Mouse (Mus musculus) testis, postnatal 14 days (tissue): Measurements from ENCODE around the gene Prrc2b.

Experiments used
- DNase-seq: peaks from one replicate; pipeline ENCODE4 v3.0.0; 2021; ENCODE audit warnings: low spot score

The Prrc2b gene

DNA sequence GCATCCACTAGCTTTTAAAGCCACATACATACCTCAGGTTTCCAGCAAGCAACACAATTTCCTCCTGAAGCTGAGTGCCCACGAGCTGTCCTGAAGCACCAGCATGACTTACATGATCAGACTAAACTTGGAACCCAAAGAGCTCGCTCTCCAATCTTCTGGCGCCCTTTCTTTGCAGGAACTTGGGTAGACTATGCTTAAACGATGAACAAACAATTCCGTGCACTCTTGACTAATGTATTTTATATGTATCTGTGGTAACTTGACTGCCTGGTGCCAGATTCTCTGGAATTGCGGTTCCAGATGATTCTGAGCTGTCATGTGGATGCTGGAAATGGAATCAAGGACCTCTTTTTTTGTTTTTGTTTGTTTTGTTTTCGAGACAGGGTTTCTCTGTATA lies 84.6 kb downstream of the Prrc2b start:
- no peak for DNase-seq

DNA sequence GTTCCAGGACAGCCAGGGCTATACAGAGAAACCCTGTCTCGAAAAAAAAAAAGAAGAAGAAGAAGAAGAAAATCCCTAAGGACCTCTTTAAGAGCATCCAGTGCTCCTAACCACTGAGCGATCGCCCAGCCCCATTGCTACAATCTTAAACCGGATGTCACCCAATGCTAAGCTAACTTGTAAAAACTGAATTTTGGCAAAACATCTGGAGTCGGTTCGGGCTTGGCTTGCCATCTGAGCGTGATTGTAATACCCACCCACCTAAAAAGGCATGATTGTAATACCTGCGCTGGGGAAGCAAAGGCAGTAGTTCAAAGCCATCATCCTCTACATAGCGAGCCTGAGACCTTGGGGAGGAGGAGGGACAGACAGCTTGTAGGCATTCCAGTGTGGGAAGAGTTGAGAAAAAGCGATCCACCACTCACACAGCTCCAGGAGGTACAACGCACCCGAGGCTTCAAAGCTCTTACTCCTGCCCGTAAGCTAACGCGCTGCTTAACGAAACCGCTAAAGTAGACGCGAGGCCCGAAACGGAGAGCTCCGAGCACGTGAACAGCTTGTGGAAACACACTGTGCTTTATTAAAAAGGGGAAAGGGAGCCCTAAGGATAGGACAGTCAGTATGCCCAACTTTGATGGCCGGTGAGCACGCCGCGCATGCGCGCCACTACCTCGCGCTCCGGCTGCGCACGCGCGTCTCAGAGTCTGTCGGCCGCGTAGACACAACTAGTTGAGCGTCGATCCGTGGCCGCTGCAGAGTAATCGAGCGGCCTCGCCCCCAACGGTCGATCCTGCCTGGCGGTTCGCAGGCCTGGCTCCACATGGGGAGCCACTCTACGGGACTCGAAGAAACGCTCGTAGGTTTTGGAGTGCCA lies 85.2 kb downstream of the Prrc2b start, which contains the start of gene Pomt1:
Gene Pomt1 (plus strand): TSS at position 705 of the 874 bp plus-strand sequence.
- DNase-seq: peak; percentile 92

DNA sequence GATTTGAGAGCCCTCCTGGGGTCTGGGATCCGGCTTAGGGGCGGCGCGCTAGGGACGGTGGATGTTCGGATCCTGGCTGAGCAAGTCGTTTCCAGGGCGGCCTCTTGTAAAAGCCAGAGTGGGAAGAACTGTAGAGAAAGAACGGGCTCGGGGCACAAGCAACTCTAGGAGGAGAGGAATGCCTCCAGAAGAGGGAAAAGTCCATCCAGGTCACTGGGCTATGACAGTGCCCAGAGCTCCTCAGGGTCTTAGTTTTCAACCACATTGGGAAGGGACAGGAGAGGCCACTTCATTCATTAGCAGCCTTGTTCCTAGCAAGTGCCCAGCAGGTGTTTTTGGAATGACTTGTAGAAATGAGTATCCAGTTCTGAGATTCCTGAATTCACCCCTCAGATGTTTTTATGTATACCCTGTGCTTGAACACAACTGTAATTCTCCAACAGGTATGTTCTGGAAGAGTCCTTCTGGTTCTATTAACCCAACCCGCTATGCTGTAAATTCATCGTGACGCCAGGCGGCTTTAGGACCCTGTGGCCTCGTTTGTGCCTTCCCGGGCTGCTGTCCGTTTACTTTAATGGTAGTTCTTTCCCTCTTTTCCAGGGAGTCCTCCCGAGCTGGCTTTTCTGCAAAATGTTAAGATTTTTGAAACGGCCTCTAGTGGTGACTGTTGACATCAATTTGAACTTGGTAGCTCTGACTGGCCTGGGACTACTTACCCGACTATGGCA lies 86.0 kb downstream of the Prrc2b start:
- peak; percentile 57 for DNase-seq

DNA sequence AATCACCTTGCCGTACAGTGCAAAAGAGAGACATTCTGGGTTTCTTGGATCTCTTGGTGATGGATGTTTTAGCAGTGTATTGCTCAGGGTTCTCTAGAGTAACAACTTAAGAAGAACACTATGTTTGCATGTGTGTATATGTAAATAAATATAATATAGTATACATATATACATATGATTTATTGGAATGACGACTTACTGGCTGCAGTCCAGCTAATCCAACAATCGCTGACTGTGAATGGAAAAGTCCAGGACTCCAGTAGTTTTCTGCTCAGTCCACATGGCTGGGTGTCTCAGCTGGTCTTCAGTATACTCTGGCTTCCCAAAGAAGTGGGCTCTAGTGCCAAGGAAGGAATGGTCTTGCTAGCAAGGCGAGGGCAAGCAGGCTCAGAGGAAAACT lies 86.7 kb downstream of the Prrc2b start:
- no peak for DNase-seq

DNA sequence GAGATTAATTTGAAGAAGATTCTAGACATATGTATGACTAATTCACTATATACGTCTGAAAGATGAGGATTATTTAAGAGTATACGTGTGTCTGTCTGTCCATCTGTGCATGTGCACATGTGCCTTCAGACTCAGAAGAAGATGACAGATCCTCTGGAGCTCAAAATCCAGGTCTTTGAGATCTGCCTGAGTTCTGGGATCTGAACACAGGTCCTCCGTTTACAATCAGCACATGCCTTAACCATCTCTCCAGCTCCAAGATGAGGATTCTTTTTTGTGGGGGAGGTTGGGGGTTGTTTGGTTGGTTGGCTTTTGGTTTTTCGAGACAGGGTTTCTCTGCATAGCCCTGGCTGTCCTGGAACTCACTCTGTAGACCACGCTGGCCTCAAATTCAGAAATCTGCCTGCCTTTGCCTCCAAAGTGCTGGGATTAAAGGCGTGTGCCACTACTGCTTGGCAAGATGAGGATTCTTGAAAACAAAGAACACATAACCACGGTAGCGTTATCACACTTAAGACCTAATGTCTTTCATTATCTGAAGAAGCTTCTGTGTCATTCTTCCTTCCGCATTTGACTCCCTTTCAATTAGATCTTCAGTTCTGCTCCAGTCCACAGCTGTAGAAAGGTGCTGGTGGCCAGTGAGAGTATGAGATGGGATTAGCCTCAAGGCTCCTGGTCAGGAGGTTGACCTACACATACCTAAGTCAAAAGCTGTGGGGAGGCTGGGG lies 88.0 kb downstream of the Prrc2b start:
- no peak for DNase-seq

DNA sequence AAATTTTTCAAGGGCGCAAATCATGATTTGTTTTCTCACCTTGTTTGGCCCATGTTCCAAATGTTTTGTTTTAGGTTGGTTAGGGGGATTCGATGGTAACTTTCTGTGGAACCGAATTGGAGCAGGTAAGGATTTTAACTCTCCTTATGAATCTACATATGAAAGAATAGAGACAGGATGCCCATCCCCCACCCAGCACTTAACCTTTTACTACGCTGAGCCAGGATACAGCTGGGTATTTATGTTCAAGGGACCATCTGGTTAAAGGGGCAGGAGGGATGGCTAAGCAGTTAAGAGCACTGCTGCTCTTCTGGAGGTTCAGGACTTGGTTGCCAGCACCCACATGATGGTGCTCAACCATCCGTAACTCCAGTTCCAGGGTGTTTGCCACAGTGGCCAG lies 89.7 kb downstream of the Prrc2b start:
- no peak for DNase-seq

DNA sequence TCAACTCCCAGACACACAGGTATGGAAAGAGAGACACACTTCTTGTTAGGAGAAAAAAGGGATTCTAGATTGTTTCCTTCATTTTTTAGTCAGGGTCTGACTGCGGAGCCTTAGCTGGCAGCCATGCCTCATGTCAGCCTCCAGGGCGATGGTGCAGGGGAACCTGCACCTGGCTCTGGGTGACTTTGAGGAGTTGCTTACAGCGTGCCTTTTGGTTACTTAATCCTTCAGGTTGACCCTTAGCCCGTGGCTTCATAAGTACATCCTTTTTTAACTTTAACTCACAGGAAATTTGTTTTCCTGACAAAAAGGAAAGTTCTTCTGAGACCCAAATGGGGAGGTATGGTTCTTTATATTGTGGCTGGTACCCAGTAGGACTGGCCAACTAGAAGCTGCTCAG lies 92.1 kb downstream of the Prrc2b start:
- DNase-seq: no peak

DNA sequence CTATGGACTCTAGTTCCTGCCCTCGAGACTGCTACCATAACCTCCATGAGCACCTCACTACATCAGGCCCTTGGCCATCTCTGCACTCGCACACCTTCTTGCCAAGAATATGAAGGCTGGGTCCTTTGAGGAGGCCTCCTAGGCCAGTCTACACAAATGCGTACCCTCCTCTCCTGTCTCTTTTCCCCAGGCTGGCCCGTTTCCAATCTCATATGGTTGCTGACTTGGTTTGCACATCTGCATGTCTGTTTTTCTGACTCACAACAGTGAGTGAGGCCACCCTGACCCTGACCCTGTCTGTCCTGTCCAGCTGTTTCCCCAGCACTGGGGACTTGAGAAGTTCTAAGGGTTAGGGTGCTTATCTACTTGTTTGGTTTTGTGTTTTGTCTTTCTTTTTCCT lies 95.9 kb downstream of the Prrc2b start:
- no peak for DNase-seq

DNA sequence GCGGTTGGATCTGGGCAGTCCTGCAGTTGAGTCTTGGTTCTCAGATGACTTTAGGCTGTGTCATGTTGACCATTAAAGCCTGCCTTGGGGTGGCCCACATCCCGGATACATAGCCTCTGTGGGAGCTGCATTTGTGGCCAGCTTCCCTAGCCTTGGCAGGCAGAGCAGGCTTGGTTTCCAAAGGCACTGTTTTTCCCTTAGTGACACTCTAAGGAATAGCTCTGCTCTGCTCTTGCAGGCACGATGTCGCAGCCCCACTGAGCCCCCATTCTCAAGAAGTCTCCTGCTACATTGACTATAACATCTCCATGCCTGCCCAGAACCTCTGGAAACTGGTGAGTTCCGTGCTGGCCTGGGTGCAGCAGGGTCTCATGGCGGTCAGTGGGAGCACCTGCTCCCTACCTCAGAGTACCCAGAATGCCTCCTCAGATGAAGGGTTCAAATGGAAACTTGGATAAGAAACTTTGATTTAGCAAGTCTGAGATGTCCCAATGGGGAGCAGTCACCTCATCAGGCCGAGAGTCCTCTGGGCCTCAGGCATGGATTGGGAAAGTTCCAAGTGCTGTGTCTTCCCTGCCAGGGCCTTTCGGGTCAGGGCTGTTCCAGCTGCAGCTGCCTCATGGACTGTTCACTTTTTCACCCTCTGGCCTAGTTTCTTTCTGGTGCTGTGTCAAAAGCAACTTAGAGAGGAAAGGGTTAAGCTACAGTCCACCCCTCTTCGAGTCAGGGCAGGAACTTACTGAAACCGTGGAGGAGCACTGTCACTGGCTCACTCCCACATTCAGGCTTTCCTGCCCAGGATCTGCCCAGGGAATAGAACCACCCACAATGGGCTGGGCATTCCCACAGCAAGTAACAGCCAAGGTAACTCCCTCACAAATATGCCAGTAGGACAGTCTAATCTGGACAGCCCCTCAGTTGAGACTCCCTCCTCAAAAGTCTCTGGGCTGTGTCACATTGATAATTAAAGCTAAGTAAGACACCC lies 97.8 kb downstream of the Prrc2b start:
- peak; percentile 55 for DNase-seq

DNA sequence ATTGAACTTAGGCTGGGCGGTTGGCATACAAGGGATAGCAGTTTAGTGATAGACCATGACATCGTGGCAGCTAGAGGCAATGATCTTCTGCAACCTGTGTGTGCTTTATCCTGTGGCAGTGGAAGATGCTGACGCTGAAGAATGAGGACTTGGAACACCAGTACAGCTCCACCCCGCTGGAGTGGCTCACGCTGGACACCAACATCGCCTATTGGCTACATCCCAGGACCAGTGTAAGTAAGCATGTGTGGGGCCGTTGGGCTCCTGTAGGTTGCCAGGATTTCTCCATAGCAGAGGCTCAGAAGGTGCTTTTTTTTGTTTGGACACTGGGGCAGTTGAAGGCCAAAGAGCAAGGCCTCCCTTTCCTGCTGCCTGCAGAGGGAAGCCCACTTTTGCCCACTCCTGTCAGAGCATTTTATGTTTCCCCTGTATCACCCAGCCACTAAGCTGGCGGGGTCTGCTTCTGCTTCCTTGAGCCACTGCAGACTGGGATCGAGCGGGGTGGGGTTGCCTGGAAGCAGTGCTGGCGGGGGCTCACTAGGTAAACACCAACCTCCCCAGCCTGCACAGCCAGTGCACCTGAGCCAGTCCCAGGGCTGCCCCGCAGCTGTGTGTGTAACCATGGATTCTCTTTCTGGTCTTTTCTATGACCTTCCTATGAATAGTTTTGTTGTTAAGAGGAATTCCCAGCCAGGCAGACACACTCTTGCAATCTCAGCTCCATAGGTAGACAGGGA lies 101.1 kb downstream of the Prrc2b start:
- DNase-seq: peak; percentile 60

DNA sequence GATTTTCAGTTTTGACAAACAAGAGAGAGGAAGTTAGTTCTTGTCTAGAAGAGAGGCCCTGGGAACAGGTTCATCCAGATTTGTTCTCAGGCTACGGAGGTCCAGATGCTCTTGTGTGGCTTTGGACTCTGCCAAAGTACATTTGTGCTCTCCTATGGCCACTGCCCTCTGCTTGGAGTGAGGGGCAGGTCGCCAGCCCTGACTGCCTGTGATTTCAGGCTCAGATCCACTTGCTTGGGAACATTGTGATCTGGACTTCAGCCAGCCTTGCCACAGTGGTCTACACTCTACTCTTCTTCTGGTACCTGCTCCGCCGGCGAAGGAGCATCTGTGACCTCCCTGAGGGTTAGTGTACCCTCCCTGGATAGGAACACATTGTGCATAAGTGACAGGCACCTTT lies 101.8 kb downstream of the Prrc2b start:
- peak; percentile 78 for DNase-seq

DNA sequence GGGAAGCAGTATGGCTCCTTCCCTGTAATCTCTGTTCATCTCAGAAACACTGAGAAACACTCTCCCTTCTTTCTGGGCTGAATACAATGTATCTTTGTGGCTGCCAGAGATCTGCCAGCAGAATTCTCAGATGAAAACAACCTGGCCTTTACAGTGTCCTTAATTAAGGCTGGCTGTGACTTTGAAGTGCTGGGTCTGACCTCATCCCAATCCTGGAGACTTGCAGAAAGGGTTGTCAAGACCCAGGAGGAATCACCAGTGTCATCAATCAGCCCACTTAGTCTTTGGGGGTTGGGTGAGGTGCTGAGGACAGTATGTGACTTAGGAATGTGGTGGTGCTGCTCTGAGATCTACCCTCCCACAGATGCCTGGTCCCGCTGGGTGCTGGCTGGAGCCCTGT lies 102.5 kb downstream of the Prrc2b start:
- DNase-seq: peak; percentile 68

DNA sequence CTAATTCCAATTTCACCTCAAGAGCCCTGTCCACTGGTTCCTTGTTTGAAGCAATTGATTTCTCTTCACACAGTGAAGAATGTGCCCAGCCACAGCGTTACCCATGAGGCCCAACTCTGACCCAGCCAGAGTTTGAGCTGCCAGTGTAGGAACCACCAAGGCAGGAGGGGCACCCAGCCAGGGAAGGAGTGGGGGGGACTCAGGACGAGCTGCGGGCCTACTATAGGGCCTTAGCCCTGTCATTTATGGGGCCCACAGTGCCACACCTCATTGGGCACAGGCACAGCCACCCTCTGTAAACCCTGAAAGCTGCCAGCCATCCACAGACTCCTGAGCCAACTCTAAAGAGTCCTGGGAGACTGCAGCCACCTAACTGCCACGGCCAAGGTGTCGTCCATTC lies 103.7 kb downstream of the Prrc2b start:
- no peak for DNase-seq

DNA sequence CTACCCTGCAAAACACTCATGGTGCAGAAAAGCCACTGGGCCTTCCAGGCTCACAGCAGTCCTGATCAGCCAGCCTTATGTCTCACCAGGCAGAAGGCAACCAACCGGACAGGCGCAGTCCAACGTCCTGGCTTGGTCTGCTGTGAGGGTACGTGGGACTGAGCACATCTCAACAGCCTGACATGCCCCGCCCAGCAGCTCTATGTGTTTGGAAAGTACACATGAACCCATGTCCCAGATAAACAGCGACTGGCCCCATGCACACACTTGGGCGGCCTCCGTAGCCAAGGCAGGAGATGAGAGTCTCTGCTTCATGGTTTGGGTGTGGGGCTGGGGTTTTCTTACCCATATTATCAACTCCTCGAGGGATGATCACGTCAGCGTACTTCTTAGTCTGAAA lies 105.4 kb downstream of the Prrc2b start:
- DNase-seq: no peak

DNA sequence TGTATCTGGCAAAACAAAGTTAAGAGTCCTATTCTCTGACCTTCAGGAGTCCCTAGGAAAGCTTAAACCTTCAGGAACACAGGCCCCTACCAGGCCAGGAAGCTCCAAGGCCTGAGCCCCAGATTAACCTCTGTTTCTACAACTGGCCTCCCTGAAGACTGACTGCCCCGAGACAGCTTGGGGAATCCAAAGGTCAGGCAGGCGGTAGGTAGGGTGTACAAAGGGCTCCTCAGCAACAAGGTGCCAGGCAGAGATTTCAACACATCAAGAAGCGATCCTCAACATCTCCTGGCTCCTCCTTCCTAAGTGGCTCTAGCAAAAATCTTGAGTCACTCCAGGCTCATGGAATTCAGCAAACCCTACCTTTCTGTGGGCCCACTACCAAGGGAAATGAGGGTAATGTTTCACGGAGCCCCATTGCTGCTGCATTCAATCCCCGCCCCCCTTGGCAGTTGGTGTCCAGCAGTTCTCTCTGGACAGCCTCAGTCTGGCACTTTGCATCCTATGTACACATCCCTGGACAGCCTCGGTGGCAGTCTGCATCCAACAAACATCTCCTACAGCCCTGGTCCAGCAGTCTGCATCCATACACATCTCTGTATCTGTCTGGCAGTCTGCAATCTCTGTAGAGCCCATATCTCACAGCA lies 108.1 kb downstream of the Prrc2b start:
- no peak for DNase-seq

DNA sequence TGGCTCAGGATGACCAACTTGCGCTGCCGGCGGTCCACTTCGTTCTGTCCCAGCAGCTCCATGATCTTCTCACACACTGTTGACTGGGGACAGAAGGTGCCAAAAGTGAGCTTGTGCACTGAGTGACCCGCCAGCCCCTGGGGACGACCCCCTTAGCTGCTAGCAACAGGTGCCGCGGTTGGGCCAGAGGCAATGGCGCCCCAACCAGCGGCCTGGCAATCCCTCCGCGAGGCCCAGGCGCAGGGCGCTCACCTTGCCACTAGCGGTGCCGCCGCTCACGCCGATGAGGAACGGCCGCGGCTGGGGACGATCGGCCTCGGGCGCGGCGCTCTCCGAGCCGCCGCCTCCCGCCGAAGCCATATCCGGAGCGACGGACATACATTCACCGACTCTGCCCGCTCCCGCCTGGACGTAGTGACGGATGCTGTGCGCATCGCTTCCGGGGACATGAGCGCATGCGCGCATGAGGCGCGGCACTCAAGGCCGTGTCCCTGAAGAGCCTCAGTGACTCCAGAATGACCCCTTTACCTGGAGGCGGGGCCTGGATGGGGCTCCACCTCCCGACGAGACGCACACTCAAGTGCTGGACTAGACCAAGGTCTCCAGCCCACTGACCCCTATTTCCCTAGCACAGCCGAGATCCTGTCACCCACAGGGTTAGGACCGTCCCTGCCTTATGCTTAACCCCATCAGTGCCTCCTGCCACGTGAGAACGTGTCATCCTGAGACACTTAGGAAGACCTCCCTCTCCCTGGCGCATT lies 109.0 kb downstream of the Prrc2b start, which contains the start of gene Uck1:
Gene Uck1 (minus strand): TSS at position 503 of the 761 bp plus-strand sequence.
- DNase-seq: peak; percentile 87

DNA sequence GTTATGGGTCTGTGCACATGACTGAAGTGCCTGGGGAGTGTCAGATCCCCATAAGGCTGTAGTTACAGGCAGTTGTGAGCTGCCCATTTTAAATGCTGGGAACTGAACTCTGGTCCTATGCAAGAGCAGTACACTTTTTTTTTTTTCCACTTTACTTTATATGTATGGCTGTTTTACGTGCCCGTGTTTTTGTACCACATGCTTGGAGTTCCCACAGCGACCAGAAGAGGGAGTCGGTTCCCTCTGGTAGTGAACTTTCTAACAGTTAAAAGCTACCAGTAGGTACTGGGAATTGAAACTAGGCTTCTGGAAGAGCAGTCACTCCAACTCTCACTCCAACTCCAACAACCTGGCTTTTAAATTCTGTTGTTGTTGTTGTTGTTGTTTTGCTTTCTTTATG lies 109.8 kb downstream of the Prrc2b start:
- no peak for DNase-seq

DNA sequence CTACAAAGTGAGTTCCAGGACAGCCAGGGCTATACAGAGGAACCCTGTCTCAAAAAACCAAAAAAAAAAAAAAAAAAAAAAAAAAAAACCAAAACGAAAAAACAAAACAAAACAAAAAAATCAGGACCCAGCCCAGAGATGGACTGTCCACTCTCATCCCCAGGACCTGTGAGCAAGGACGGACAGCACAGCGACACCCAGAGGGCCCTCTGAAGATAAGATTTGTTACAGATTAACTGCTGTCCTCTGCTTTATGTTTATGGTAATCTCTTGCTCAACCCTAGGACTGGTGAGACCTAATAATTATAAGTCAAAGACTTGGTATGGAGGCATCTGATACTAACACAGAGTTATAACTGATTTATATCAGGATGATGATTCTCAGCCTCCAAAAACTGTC lies 124.9 kb downstream of the Prrc2b start:
- DNase-seq: no peak

DNA sequence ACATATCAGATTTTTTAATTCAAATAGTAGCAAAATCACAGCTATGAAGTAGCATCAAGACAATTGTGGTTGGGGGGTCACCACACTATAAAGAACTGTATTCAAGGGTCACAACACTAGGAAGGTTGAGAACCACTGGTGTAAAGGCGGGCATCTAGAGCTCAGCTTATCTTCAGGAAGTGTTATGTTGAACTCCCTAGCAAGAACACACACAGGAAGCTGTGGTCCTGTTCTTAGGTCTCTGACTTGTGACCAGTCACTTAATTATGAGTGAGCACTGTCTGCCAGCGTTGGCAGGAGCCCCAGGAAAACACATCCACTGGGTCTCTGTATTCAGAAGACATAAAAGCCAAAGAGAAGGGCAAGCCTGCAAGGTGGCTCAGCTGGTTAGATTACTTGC lies 131.4 kb downstream of the Prrc2b start:
- DNase-seq: no peak
